Mouse (Mus musculus) A20 (cell line): ENCODE measurements around the gene Anapc1.
A peak's percentile ranks its signal among the peaks of the same experiment; 100 is the strongest.

ENCODE experiments used
- DNase-seq: peaks from one replicate; pipeline ENCODE4 v3.0.0-alpha.2; 2011; ENCODE audit warnings: low read depth, low spot score

Gene Anapc1

GRCm38 (mm10) chr2:128686921-128687557 is at the start of gene Anapc1:
Gene Anapc1 (minus strand): TSS chr2:128687391.
- peak; percentile 93 for DNase-seq

GRCm38 (mm10) chr2:128735089-128735488 is 47.9 kb upstream of the Anapc1 start:
- no peak for DNase-seq

GRCm38 (mm10) chr2:128731951-128732350 is 44.8 kb upstream of the Anapc1 start:
- DNase-seq, result no peak

GRCm38 (mm10) chr2:128731514-128731913 is 44.3 kb upstream of the Anapc1 start:
- no peak for DNase-seq

- no peak for DNase-seq
These were observed 42.0 kb upstream of the Anapc1 start for GRCm38 (mm10) chr2:128729141-128729540.

GRCm38 (mm10) chr2:128728066-128728465 is 40.9 kb upstream of the Anapc1 start:
- DNase-seq, result no peak

GRCm38 (mm10) chr2:128727552-128727951 is 40.4 kb upstream of the Anapc1 start:
- DNase-seq, result no peak

GRCm38 (mm10) chr2:128726626-128727025 is 39.4 kb upstream of the Anapc1 start:
- no peak for DNase-seq

- no peak for DNase-seq
These were observed 38.9 kb upstream of the Anapc1 start for GRCm38 (mm10) chr2:128726067-128726466.

- DNase-seq, result no peak
These were observed 35.0 kb upstream of the Anapc1 start for GRCm38 (mm10) chr2:128722106-128722710.

GRCm38 (mm10) chr2:128719380-128719779 is 32.2 kb upstream of the Anapc1 start:
- DNase-seq, result no peak

GRCm38 (mm10) chr2:128715979-128716378 is 28.8 kb upstream of the Anapc1 start:
- no peak for DNase-seq

GRCm38 (mm10) chr2:128714724-128715241 is 27.6 kb upstream of the Anapc1 start:
- DNase-seq, result no peak

GRCm38 (mm10) chr2:128713548-128714003 is 26.4 kb upstream of the Anapc1 start:
- DNase-seq, result no peak

GRCm38 (mm10) chr2:128712940-128713339 is 25.7 kb upstream of the Anapc1 start:
- no peak for DNase-seq

- DNase-seq, result no peak
These were observed 23.4 kb upstream of the Anapc1 start for GRCm38 (mm10) chr2:128710609-128711008.

GRCm38 (mm10) chr2:128709264-128709663 is 22.1 kb upstream of the Anapc1 start:
- no peak for DNase-seq

GRCm38 (mm10) chr2:128704474-128704873 is 17.3 kb upstream of the Anapc1 start:
- DNase-seq, result no peak

GRCm38 (mm10) chr2:128699201-128699885 is 12.2 kb upstream of the Anapc1 start:
- no peak for DNase-seq

- no peak for DNase-seq
These were observed 11.5 kb upstream of the Anapc1 start, which contains the start of gene Mertk for GRCm38 (mm10) chr2:128698693-128699181. Gene Mertk (plus strand): TSS chr2:128698956.

- DNase-seq, result peak; percentile 57
These were observed 11.0 kb upstream of the Anapc1 start for GRCm38 (mm10) chr2:128698140-128698692.

- DNase-seq, result no peak
These were observed 10.4 kb upstream of the Anapc1 start for GRCm38 (mm10) chr2:128697566-128697965.
